Mouse (Mus musculus): ENCODE measurements around the gene Arpc5.

GRCm38 (mm10) chr1:152799897-152800296 is 33.6 kb downstream of the Arpc5 start, which contains the start of gene Ncf2:
- no peak for TF ChIP-seq EP300 (IDR thresholded peaks at IDR 0.05; ENCODE audit: low read depth)
- TF ChIP-seq CTCF (IDR thresholded peaks at IDR 0.05; ENCODE audit: low read depth): no peak

Data from liver, embryonic 14.5 days (tissue).